Mouse (Mus musculus): ENCODE measurements around the gene Wdr82.
A peak's percentile ranks its signal among the peaks of the same experiment; 100 is the strongest.

Gene Wdr82

DNA sequence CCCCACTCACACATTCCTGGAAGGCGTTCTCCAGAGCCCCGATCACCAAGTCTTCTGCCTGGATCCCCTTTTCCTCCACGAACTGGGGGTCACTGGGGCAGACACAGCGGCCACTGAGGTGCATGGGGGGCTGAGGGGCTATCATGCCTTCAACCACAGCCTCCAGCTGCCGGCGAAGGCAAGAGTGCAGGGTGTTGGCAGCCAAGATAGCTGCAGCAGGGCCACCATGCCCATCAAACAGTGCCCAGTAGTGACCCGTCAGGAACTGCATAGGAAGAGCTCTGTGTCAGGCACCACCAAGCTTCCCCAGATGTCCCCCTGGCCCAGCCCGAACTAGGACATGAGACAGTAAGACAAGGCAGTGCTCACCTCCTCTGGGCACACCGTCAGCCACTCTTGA, 27.0 kb downstream of the Wdr82 start:
- no peak for DNase-seq (ENCODE audit: low spot score in 2 of 2)

DNA sequence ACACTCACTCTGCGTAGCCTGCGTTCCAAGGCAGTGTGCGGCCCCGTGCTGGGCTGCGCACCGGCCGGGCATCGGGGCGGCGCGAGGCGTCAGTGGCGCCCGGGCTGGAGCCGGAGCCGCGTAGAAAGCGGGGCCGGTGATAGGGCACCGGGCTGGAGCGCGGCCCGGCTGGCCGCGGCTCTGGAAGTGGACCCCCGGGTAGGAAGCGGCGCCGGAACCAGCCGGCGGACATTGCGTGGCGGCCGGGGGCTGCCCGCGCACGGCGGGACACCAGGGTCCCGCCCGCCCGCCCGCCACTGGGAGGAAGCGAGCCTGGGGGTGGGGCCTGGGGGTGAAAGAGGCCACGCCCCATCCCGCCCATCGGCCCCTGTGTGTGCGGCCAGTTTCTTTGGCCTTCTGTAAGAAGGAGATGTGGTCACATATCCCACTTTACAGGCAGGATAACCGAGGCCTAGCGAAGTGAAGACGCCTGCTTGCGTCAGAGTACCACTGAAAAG, 28.3 kb downstream of the Wdr82 start:
- peak; percentile 54 to 61 for DNase-seq (ENCODE audit: low spot score in 2 of 2)

DNA sequence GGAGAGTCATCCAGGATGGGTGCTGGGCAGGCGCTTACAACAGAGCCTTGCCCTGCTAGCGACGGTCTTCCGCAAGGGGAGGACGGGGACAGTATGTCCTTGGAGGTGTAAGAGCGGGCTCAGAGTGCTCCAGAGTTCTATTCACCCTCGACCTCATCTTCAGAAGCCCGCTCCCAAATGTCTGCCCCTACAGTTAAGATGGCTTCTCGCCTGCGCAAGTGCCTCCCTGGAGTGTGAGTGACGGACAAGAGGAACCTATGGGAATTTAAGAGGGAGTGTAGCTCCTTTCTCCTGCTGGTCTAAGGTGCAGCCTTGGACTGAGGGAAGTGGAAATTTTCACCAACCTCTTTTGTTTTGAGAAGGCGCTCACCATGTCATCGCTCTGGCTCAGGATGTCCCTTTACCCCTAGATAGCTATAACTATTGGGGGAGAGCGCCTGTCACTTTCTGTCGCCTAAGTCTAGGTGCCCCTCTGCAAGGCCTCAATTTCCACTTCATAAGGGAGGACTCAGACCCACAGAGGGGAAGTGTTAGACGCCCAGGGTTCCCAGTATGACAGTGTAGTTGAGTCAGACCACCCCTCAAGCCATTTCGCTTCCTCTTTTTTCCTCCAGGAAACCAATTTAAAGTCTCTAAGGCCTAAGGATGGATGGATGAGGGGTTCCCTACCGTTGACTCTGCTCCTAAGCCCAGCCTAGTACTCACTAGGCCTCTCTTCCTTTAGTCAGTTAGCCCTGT, 29.0 kb downstream of the Wdr82 start, which contains the start of gene Ppm1m:
Gene Ppm1m, minus strand, starts transcription at position 212 of the 738 bp plus-strand sequence.
- no peak for DNase-seq (ENCODE audit: low spot score in 2 of 2)

DNA sequence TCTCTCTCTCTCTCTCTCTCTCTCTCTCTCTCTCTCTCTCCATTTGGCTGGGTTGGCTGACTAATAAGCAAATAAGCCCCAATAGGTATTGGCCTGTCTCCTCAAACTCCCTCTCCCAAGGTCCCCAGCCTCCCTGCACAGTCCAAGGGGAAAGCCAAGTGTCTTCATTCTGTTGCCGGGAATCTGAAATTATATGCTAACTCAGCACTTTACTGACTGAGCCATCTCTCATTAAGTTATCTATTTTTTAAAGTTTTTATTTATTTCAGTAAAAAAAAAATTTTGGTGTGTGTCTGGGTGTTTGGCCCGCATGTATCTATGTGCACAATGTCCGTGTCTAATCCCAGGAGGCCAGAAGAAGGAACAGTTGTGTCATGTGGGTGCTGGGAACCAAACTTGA, 31.2 kb downstream of the Wdr82 start:
- DNase-seq (ENCODE audit: low spot score in 2 of 2), result no peak

DNA sequence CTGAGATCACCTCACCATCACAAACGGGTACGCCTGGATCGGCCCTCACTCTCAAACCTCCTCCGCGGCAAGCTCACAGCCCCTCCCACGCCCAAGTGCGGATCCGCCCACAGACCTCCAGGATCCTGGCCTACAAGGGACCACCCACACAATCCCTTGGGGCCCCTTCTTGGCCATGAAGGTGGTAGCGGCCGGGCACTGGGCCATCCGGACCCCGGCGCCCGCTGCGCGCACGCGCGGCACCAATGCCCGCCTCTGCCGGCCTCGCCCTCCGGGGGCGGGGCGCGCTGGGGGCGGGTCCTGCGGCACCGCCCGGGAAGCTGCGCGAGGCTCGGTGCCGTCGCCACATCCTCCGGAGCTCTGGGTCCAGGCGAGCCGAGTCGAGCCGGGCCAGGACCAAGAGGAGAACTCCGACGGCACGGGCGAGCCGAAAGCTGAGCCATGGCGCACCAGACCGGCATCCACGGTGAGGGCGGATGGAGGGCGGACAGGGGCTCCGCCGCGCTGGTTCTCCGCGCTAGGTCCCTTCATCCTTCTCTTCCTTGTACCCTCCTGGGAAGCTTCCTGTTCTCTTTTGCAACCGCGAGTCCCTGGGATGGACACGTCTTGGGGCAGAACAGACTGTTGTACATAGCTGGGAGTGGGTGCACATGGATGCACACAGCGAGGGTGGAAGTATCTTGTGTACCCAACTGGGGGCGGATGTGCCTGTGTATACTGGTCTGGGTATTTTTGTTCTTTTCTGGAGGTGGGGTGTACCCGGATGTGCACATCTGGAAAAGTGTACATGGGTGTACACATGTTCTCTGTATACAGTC, 32.3 kb downstream of the Wdr82 start, which contains the start of gene Twf2:
Gene Twf2, plus strand, starts transcription at position 290 of the 818 bp plus-strand sequence.
- DNase-seq (ENCODE audit: low spot score in 2 of 2), result peak; percentile 72 to 79

DNA sequence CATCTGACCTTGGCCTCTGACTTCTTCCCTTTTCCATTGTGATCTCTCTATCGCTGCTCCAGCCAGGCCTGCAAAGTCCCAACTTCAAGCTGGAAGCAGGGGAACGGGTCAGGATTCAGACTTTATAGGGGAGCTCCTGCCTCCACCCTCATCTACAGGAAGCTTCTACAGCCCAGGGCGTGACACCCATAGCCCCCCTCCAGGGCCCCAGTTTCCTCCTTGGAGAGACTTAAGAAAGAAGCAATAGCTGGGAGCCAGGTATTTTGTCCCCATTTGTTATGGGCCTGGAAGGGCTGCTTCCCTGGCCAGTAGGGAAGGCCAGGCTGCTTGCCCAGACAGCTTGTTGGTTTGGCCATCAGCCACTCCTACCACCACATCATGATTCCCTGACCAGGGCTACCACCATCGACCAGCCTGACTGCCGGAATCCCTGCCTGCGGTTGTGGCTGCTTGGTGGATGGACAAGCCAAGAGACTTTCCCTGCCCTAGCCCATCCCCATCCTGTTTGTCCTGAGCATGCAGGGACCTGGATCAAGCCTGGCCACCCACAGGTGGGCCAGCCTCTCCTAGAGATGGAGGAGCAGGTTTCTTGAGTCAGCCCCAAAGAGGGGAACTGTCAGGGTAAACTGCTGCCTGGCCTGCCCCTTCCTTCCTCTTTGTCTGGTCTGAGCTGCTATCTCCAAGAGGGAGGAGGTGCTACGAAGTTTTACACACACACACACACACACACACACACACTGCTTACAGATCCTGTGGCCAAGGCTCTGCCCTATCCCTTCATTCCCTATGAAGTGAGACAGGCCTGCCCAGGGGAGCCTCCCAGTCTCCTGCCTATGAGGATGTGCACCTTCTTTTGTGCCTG, 33.5 kb downstream of the Wdr82 start:
- DNase-seq (ENCODE audit: low spot score in 2 of 2), result no peak

DNA sequence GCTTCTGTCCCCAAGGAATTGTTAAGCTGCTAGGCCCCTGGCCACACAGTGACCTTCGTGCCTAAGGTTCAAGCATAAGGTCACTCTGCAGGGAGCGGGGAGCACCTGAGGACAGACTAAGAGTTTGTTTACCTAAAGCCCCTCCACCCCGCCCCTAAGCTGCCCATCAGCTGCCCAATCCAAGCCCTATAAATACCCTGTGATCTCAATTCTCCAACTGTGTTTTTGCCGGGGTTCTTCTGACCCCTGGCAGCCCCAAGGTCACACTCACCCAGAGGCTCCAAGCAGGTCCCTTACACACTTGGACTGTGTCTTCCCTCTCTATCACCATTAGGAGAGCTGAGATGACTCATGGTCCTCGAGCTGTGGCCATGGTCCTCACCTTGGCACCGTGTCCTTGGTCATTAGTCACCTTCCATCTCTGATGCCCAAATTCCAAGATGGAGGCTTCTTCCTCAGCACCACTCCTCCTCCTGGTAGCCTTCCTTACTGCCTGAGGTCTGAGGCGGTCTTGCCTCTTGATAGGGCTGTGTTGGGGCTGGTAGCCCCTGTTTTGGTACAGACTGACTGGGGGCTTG, 35.1 kb downstream of the Wdr82 start:
- DNase-seq (ENCODE audit: low spot score in 2 of 2), result no peak

DNA sequence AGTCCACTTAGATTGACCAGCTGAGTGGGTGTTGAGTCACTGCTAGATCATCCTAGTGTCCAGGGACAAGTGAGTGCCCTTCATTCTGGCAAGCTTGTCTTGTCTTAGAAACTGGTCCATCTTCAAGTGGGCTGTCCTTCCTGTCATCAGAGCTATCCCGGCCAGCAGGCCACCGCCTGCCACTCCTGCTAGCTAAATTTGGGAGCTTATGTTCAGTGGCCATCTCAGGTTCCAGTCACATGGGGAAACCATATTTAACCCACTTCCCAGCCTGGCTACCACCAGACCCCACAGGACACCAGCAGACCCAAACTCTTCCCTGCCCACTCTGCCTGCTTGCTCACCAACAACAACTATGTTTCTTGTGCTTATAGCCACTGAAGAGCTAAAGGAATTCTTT, 35.8 kb downstream of the Wdr82 start:
- no peak for DNase-seq (ENCODE audit: low spot score in 2 of 2)

DNA sequence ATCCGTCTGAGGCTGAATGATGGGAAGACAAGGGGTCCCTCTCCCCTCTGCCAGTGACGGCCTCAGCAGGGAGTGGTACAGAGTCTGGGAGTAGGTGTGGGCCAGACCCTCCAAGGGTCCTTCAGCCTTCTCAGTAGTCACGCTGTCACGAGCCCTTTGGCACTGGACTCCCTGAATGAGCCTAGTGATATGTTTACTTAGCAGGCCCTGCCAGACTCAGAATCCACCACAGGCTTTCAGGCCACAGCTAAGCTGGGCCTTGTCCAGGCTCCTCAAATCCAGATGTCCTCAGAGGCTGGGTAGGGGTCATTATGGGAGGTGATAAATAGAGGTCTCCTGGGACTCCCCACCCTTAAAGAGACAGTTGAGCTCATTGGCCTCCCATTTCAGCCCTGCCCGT, 37.5 kb downstream of the Wdr82 start:
- no peak for DNase-seq (ENCODE audit: low spot score in 2 of 2)

DNA sequence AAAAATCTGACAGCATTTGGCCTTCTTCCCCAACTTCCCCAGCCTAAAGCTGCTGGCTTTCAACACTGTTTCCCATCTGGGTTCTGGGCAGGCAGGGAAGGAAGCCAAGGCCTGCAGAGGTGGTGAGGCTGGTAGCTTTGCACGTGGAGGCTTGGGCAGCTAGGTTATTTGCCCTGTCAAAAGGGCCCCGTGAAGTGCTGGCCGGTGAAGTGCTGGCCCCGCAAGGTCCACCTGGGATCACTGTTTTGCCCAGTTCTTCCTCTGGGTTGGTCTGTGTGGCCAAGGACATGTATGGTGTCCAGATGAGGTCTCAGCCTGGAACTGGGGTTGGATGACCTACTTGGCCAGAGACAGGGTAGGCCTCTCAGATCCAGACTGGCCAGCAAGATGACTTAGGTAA, 39.2 kb downstream of the Wdr82 start:
- no peak for DNase-seq (ENCODE audit: low spot score in 2 of 2)

DNA sequence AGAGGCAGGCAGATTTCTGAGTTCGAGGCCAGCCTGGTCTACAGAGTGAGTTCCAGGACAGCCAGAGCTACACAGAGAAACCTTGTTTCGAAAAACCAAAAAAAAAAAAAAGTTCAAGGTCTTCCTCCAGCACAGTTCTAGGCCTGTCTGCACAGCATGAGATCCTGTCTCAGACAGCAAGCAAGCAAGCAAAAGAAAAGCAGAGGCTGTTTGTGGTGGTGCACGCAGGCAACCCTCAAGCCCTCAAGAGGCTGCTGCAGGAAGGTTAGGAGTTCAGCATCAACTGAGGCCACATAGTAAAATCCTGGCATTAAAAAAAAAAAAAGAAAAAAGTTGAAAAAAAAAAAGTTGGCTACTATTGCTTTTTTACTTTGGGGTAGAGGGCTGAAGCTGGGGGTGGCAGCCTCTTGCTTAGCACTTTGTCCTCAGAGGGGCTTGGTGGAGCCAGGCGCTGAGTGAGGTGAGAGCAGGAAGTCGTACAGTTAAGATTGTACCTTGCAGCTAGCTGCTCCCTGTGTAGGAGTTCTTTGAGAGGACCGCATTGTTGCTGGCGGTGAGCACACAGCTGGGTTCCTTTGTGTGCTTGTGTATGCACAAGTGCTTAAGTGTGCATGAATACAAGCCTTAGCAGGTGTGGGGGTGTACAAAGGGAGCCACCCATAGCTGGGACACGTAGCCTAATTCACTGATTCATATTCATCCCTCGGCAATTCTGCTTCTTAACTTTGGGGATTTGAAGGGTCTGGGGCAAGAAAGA, 40.3 kb downstream of the Wdr82 start:
- no peak for DNase-seq (ENCODE audit: low spot score in 2 of 2)

DNA sequence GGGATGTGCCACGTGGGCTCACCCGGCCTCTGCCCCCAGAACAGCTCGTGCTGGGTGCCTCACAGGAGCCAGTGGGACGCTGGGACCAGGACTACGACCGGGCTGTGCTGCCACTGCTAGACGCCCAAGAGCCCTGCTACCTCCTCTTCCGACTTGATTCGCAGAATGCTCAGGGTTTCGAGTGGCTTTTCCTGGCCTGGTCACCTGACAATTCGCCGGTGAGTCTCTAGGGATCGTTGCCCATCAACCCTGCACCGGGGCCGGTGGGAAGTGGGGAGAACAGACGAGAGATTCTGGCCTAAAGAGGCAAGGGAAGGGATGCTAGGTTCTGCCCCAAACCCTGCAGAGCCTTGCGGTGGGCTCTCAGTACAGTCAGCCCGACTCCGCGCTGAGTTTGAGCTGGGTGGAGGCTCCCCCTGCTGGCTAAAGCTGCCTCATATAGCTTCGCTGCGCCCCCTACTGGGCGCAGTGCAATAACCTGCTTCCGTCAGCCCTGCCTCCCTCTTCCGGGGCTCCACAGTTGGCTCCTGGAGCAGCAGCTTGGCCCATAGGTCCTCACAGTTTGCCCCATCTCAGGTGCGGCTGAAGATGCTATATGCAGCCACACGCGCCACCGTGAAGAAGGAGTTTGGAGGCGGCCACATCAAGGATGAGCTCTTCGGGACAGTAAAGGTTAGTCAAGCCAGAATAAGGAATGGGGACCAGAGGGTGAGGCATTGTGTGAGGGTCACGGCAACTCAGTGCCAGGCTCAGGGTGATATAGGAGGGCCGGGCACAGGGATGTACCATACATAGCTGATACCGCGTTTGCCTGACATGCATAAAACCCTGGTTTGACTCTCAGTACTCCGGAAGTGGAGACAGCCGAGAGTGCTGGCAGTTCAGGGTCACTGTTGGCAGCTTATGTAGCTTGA, 41.2 kb downstream of the Wdr82 start:
- peak; percentile 69 to 80 for DNase-seq (ENCODE audit: low spot score in 2 of 2)

DNA sequence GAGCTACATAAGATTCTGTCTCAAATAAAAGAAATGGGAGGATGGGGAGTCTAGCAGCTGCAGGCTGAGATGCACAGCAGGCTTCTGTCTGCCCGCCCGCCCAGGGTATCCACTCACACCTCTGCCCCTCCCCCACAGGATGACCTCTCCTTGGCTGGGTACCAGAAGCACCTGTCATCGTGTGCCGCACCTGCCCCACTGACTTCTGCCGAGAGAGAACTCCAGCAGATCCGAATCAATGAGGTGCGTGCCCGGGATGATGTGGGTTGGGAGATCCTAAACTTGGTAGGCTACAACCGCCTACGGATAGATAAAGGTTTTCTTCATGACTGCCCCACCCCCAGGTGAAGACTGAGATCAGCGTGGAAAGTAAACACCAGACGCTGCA, 41.9 kb downstream of the Wdr82 start:
- DNase-seq (ENCODE audit: low spot score in 2 of 2), result no peak

DNA sequence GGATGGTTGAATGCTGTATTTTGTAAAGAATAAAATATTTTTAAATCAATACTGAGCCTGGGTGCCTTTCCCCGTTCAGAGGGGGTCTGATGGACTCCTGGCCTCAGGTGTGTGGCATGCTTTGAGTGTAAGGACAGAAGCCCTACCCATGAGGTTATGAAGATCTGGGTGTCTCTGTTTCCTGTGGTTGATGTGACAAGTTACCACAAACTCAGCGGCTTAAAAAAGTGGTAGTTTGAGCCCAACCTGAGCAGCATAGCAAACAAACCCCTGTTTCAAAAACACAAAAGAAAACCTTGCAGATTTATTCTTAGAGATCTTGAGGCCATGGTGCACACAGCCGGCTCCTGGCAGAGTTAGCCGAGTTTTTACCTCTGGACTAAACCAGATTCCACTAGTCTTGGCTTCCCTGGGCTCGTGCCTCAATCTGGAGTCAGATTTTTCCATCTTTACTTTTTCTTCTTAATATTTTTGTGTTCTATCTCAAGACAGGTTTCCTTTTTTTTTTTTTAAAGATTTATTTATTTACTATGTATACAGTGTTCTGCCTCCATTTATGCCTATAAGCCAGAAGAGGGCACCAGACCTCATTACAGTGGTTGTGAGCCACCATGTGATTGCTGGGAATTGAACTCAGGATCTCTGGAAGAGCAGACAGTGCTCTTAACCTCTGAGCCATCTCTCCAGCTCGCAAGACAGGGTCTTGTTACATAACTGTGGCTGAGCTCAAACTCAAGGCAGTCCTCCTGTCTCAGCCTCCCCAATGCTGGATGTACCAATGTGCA, 44.8 kb downstream of the Wdr82 start:
- DNase-seq (ENCODE audit: low spot score in 2 of 2), result no peak

DNA sequence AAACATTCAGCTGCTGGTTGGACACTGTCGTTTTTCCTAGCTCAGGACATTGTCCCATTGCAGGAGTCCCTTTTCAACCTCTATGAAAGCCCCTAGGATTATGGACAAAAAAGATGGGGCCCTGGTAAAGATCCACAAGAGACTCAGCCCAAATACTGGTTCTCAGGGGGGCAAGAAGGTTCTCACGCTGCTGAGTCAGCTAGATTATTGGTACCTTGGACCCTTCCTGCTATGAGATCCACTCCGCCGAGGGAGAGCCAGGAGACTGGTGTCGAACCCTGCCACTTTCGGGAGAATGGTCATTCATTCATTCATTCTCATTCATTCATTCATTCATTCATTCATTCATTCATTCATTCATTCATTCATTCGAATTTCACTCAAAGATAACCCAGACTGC, 46.2 kb downstream of the Wdr82 start:
- DNase-seq (ENCODE audit: low spot score in 2 of 2), result no peak

DNA sequence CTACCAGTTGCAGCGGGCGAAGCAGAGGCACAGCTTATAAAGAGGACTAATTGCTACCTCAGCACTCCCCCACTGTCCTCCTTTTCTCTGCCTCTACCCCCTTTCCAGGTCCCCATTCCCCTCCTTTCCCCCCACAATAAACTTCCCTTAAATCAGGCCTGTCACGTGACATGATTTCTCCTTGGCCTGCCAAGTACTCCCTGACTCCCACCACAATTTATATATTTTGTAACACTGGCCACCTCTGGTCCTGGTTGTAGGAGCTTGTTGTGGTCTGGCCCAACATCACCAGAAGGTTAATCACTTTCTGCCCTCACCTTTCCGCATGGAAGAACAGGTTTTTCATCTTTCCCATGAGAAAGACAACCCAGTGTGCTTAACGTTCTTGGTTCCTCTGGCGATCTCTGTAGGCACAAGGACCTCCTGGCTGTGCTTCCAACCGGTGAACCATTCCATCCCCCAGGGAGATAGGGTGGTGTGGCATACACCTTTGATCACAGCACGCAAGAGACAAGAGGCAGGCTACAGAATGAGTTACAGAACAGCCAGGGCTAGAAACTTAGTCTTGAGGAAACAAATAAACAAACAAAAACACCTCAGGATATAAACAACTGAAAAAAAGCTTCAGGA, 50.3 kb downstream of the Wdr82 start:
- no peak for DNase-seq (ENCODE audit: low spot score in 2 of 2)

DNA sequence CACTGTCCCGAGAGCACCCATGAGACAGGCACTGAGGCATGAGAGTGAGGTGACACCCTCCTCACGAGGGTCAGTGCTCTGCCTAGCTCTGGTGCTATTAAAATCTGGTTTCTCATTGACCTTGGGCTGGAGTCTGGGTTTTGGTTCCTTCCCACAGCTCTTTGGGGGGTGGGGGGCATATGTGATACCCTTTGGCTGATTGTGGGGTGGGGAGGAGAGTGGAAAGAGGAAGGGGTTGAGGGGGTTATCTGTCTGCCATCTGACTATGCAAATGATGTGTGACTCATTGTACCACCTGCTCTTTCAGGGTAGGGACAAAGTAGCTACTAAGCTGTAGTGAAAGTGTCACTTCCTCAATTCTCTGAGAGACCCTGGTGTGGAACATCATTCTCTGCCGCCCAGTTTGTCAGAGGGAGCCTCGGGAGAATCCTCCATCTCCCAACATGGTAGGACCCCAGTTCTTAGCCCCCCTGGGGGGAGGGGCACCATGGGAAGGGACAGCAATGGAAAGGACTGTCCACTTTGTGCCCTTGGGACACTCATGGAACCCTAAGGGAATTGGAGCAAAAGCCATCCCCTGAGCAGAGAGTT, 51.6 kb downstream of the Wdr82 start, which contains the start of gene Tlr9:
Gene Tlr9, plus strand, starts transcription at position 338 of the 591 bp plus-strand sequence.
- DNase-seq (ENCODE audit: low spot score in 2 of 2), result peak in 1 of 2 experiments; percentile 45

DNA sequence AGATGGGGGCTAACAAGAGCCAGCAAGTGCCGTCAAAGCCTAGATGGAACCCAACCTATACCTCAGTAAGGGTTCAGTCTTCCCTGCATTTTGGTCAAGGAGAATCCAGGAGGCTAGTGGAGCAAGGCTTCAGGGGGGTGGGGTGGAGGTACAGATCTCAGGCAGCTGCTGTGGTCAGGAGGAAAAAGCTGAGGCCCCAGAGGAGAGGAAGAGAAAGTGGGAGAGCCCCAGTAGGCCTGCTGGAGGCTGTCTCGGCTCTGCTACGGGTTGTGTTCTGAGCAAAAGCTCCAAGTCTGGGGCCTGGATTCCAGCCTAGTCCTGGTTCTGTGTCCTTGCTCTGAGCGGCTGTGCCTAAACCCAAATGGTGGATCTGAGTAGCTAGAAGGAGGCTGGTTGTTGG, 52.3 kb downstream of the Wdr82 start:
- DNase-seq (ENCODE audit: low spot score in 2 of 2), result no peak

Measured in spleen, postnatal 14 days (tissue).